Mouse (Mus musculus): Measurements from ENCODE around the gene Pdzk1. TPM values are rescaled to one million over a fixed set of nuclear protein-coding genes. Genes with fewer than 3 reads are reported as not detected.
A peak's percentile ranks its signal among the peaks of the same experiment; 100 is the strongest.

Pdzk1 gene
- not detected in 2 replicates for polyA plus RNA-seq (2011; ENCODE audit: insufficient read length, low read depth, missing spikeins)

DNA sequence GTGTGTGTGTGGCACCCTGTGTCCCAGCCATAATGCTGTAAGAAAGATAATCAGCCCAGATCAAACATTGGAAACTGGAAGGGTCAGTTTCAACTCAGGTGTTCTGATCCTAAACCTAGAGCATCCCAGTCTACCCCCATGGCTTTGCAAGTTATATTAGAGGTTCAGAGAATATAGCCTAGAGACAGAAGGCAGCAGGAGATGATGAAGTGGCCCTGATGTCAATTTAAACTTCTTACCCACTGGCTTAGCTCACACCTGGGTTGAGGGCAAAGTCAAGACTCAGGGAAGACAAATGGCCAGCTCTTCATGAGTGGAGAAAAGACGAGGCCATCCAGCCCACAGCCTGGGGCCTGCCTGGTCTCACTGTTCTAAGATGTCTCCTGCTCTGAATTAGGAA is at the start of gene Pdzk1, which contains the start of gene Cd160:
Gene Pdzk1, plus strand, starts transcription at position 301 of the 400 bp plus-strand sequence.
Gene Cd160, minus strand, starts transcription at position 368 of the 400 bp plus-strand sequence.
- H3K4me1 ChIP-seq (ENCODE audit: control insufficient read depth, insufficient read depth, low read length), result no peaks in the 10 kb centered on the region
- H3K4me3 ChIP-seq (ENCODE audit: insufficient read depth, low read length), result no peak within 1 kb of the TSS
- TF ChIP-seq CTCF (IDR thresholded peaks at IDR 0.05; ENCODE audit: borderline replicate concordance, insufficient read depth, low read length) (no peak), POLR2A (IDR thresholded peaks at IDR 0.05; ENCODE audit: low read depth, low read length) (no peak)
- no peak within 1 kb of the TSS for H3K27ac ChIP-seq (ENCODE audit: insufficient read depth, low read length)

DNA sequence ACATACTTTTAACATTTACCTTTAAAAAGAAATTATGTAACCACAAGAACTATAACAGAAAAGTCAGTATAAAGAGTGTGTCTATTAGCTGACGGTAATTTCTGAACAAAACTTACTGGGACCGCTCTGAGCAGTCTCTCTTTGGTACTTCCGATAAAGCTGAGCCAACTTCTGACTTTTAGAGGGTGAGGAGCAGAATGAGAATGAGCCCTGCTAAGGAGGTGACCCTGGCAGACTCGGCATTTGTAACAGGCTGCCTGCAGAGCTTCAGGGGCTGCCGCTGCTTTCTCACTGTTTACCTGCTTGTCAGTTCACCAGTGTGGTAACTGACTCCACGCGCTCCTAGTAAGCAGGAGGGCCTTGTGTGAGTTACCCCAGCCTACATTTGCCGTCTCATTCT is 46.8 kb upstream of the Pdzk1 start:
- Histone ChIP-seq H3K4me3 (ENCODE audit: insufficient read depth, low read length) (no peak overlapping the region), H3K27ac (ENCODE audit: insufficient read depth, low read length) (no peak overlapping the region), H3K4me1 (ENCODE audit: control insufficient read depth, insufficient read depth, low read length) (no peaks in the 10 kb centered on the region)
- TF ChIP-seq CTCF (IDR thresholded peaks at IDR 0.05; ENCODE audit: borderline replicate concordance, insufficient read depth, low read length) (no peak), POLR2A (IDR thresholded peaks at IDR 0.05; ENCODE audit: low read depth, low read length) (no peak)

DNA sequence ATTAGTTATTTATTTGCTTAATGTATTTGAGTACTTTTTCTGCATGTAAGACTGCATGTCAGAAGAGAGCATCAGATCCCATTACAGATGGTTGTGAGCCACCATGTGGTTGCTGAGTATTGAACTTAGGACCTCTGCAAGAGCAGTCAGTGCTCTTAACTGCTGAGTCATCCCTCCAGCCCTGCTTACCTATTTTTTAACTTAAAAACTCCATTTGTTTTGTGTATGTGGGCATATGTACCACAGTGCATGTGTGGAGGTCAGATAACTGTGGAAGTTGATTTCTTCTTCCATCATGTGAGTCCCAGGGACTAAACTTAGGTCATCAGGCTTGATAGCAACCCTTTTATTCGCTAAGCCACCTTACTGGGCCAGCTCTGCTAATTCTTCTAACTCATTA is 41.3 kb upstream of the Pdzk1 start:
- H3K4me3 ChIP-seq (ENCODE audit: insufficient read depth, low read length), result no peak overlapping the region
- H3K4me1 ChIP-seq (ENCODE audit: control insufficient read depth, insufficient read depth, low read length), result no peaks in the 10 kb centered on the region
- TF ChIP-seq POLR2A (IDR thresholded peaks at IDR 0.05; ENCODE audit: low read depth, low read length), result no peak
- no peak for TF ChIP-seq CTCF (IDR thresholded peaks at IDR 0.05; ENCODE audit: borderline replicate concordance, insufficient read depth, low read length)
- H3K27ac ChIP-seq (ENCODE audit: insufficient read depth, low read length), result no peak overlapping the region

DNA sequence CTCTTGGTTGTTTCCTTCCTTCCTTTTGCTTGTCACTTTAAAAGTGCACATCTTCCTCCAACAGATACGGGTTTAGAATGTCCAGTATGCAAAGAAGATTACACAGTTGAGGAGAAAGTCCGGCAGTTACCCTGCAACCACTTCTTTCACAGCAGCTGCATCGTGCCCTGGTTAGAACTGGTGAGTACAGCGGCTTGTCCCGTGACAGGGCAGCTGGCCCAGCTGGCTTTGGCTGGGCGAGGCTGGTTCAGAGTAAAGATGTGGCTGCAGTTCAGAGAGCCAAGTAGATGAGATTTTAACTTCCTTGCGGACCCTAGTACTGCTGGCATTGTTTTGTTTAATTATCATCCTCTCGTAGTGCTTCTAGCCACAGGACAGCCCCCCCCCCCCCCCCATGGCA is 40.6 kb upstream of the Pdzk1 start:
- no peak overlapping the region for H3K27ac ChIP-seq (ENCODE audit: insufficient read depth, low read length)
- TF ChIP-seq CTCF (IDR thresholded peaks at IDR 0.05; ENCODE audit: borderline replicate concordance, insufficient read depth, low read length) (no peak), POLR2A (IDR thresholded peaks at IDR 0.05; ENCODE audit: low read depth, low read length) (no peak)
- no peaks in the 10 kb centered on the region for H3K4me1 ChIP-seq (ENCODE audit: control insufficient read depth, insufficient read depth, low read length)
- H3K4me3 ChIP-seq (ENCODE audit: insufficient read depth, low read length), result no peak overlapping the region

DNA sequence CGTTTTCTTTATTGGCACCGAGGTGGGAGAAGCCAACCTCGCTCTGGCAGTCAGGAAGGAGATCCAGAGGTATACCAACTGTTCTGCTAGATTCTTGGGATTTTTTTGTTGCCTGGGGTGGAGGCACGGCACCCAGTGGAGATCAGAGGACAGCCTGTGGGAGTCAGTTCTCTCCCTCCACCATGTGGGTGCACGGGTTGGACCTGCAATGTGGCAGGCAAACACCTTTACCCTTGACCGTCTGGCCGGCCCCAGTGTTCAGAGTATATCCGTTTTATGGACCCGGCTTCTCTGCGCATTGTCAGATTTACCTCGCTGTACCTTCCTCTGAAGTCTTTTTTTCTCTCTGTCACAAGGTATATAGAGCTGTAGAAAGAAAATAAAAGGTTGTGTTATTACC is 28.8 kb upstream of the Pdzk1 start:
- no peak for TF ChIP-seq CTCF (IDR thresholded peaks at IDR 0.05; ENCODE audit: borderline replicate concordance, insufficient read depth, low read length)
- TF ChIP-seq POLR2A (IDR thresholded peaks at IDR 0.05; ENCODE audit: low read depth, low read length), result no peak
- Histone ChIP-seq H3K27ac (ENCODE audit: insufficient read depth, low read length) (no peak overlapping the region), H3K4me3 (ENCODE audit: insufficient read depth, low read length) (no peak overlapping the region), H3K4me1 (ENCODE audit: control insufficient read depth, insufficient read depth, low read length) (no peaks in the 10 kb centered on the region)

DNA sequence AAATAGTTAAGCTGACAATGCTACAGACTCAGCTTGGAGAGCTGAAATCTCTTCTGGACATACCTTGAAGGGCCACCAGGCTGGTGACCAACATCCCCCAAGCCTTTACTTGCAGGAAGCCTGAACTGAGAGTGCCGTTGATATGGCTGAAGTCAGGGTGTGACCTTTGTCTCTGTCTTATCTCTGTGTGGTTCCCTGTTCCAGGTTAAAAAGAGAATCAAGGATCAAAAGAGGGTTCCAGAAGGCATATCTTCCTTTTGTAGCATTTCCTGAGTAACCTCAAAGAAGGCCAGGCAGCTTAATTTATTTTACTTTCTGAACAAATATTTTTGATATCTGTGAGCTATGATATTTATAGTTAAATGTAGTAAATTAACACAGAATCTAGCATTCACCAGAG is 26.9 kb upstream of the Pdzk1 start:
- no peak overlapping the region for H3K4me3 ChIP-seq (ENCODE audit: insufficient read depth, low read length)
- no peaks in the 10 kb centered on the region for H3K4me1 ChIP-seq (ENCODE audit: control insufficient read depth, insufficient read depth, low read length)
- H3K27ac ChIP-seq (ENCODE audit: insufficient read depth, low read length), result no peak overlapping the region
- TF ChIP-seq POLR2A (IDR thresholded peaks at IDR 0.05; ENCODE audit: low read depth, low read length) (no peak), CTCF (IDR thresholded peaks at IDR 0.05; ENCODE audit: borderline replicate concordance, insufficient read depth, low read length) (no peak)

DNA sequence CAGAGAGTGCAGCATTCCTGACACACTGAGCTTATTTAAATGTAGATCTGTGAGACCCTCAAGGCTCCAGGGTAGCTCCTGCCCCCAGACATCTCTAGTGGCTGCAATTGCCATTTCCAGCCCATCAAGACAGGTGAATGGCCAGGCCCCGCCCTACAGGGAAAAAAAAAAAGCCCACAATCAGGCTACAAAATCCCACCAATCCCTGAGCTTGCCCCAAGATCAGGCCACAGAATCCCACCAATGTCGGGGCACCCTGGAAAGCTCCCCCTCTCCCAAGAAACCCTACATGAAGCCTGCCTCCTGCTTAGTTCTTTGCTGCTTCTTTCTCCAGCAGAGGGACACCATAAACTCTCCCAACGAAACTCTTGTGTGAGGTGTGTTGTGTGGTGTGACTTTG is 20.9 kb upstream of the Pdzk1 start:
- TF ChIP-seq POLR2A (IDR thresholded peaks at IDR 0.05; ENCODE audit: low read depth, low read length) (no peak), CTCF (IDR thresholded peaks at IDR 0.05; ENCODE audit: borderline replicate concordance, insufficient read depth, low read length) (no peak)
- Histone ChIP-seq H3K4me3 (ENCODE audit: insufficient read depth, low read length) (no peak overlapping the region), H3K4me1 (ENCODE audit: control insufficient read depth, insufficient read depth, low read length) (no peaks in the 10 kb centered on the region), H3K27ac (ENCODE audit: insufficient read depth, low read length) (no peak overlapping the region)

DNA sequence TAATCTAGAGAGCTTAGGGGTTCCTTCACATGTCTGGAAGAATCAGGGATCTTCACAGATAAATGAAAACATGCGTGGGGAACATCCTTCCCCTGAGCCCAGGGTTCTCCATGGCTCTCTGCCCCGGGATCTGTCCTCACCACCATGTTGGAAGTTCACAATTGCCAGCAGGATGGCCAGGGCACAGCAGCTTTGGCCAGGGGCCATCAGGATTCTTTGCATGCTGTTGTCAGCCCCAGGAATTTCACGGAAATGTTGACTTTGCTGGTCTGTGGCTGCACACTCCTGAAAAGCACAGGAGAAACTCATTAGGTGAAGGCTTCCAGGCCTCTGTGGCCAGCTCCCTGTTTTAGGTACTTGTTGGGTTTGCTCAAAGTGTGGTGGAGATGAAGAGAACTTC is 20.4 kb upstream of the Pdzk1 start:
- Histone ChIP-seq H3K27ac (ENCODE audit: insufficient read depth, low read length) (no peak overlapping the region), H3K4me3 (ENCODE audit: insufficient read depth, low read length) (no peak overlapping the region), H3K4me1 (ENCODE audit: control insufficient read depth, insufficient read depth, low read length) (peaks cover 3% of the 10 kb centered on the region)
- TF ChIP-seq CTCF (IDR thresholded peaks at IDR 0.05; ENCODE audit: borderline replicate concordance, insufficient read depth, low read length) (no peak), POLR2A (IDR thresholded peaks at IDR 0.05; ENCODE audit: low read depth, low read length) (no peak)

DNA sequence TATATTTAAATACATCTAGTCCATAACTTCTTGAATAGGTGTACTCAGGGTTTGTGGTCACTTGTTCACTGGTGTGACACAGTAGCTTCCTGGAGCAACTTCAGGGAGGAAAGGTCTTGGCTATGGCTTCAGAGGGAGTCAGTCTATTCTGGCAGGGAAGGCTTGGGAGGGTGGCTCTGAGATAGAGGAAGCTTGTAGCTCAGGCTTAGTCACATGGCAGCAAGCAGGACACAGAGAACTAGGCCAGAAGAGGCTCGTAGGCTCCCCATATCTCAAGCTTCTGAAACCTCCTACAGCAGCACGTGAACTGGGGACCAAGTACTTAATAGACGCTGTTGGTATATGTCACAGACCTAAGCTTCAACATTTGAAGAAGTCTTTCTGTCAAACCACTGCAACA is 17.9 kb upstream of the Pdzk1 start:
- peaks cover 6% of the 10 kb centered on the region for H3K4me1 ChIP-seq (ENCODE audit: control insufficient read depth, insufficient read depth, low read length)
- H3K27ac ChIP-seq (ENCODE audit: insufficient read depth, low read length), result no peak overlapping the region
- no peak for TF ChIP-seq POLR2A (IDR thresholded peaks at IDR 0.05; ENCODE audit: low read depth, low read length)
- no peak for TF ChIP-seq CTCF (IDR thresholded peaks at IDR 0.05; ENCODE audit: borderline replicate concordance, insufficient read depth, low read length)
- H3K4me3 ChIP-seq (ENCODE audit: insufficient read depth, low read length), result no peak overlapping the region

DNA sequence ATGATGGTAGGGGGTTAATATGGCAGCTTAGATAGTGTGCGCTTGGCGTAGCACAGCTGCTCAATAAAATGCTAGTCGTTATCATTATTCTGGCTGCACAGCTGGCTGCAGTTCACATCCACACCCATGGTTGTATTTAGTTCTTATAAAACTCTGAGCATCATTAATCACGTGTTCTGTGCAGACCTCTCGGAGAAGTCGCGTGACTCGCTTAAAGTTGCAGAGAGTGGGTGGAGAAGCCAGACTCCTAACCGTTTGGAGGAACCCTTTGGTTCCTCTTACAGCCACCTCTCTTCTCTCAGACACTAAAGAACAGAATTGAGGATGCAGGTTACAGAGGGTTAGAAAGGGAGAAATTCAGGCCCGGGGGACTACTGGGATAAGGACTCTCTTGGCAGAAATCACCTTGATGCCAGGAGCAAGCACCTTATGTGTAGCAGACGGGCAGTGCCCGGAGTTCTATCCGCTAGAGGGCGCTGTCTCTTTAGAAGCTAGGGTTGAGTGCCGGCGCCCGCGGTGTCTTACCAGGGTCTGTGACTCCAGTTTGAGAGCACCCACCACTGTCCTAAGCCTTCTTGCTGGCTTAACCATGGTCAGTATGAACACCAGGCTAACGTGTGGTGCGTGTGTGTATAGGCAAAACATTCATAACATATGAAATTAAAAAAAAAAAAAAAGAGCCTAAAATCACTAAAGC is 16.5 kb upstream of the Pdzk1 start:
- H3K27ac ChIP-seq (ENCODE audit: insufficient read depth, low read length), result no peak overlapping the region
- H3K4me1 ChIP-seq (ENCODE audit: control insufficient read depth, insufficient read depth, low read length), result peaks cover 6% of the 10 kb centered on the region
- TF ChIP-seq CTCF (IDR thresholded peaks at IDR 0.05; ENCODE audit: borderline replicate concordance, insufficient read depth, low read length) (peak; percentile 37; the same call in 1 of the 2 replicates), POLR2A (IDR thresholded peaks at IDR 0.05; ENCODE audit: low read depth, low read length) (no peak)
- no peak overlapping the region for H3K4me3 ChIP-seq (ENCODE audit: insufficient read depth, low read length)

Measured in embryonic fibroblast, embryonic 13.5 days (primary cell).